Mouse (Mus musculus) lung, postnatal 0 days (tissue): Measurements from ENCODE around the gene Actn3.

Source experiments
- CTCF ChIP-seq: IDR thresholded peaks from 2 replicates; pipeline ENCODE4 v1.5.1; 2016; ENCODE audit warnings: antibody characterized with exemption, mild to moderate bottlenecking
- EP300 ChIP-seq: IDR thresholded peaks from 2 replicates; pipeline ENCODE4 v1.6.1; 2016; ENCODE audit warnings: antibody characterized with exemption, mild to moderate bottlenecking, control low read depth

GRCm38 (mm10) chr19:4891798-4892197 lies 14.1 kb upstream of the Actn3 start:
- TF ChIP-seq EP300 (no peak), CTCF (no peak)
